Mouse (Mus musculus): Measurements from ENCODE around the gene Rprd2.

DNA sequence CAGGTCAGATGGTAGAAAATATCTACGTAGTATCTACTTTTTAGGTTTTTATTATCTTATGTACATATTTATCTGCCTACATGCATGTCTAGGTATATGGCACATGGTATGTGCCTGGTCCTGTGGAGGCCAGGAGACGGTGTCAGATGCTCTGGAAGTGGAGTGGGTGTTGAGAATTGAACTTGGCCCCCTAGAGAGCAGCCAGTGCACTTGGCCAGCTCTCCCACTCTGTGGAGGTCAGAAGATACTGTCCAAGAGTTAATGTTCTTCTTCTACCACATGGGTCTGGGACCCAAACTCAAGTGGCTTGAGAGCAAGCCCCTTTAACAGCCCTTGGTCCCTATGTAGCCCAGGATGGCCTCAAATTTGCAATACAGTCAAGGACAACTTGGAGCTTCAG is 48.7 kb upstream of the Rprd2 start:
- TF ChIP-seq CTCF (IDR thresholded peaks at IDR 0.05; ENCODE audit: extremely low read depth, insufficient read depth, low read length), result no peak
- TF ChIP-seq POLR2A (IDR thresholded peaks at IDR 0.05; ENCODE audit: extremely low read depth, insufficient read depth, low read length), result no peak
